Mouse (Mus musculus) adipocyte (in vitro differentiated cells): Measurements from ENCODE around the gene Mthfd2.

Experiments
- DNase-seq: peaks from one replicate; pipeline ENCODE4 v3.0.0-alpha.2; 2016; ENCODE audit warnings: low spot score

The Mthfd2 gene

GRCm38 (mm10) chr6:83268144-83269010 is 57.3 kb downstream of the Mthfd2 start:
- peak; percentile 91 for DNase-seq

GRCm38 (mm10) chr6:83267616-83268015 is 58.1 kb downstream of the Mthfd2 start:
- peak; percentile 16 for DNase-seq

GRCm38 (mm10) chr6:83265653-83266052 is 60.1 kb downstream of the Mthfd2 start:
- no peak for DNase-seq

- no peak for DNase-seq
Observed at GRCm38 (mm10) chr6:83265253-83265652, 60.5 kb downstream of the Mthfd2 start.

- DNase-seq: no peak
Observed at GRCm38 (mm10) chr6:83264516-83264915, 61.2 kb downstream of the Mthfd2 start.
